Mouse (Mus musculus) lung, embryonic 14.5 days (tissue): ENCODE data around the gene Filip1. TPM values are rescaled to one million over a fixed set of nuclear protein-coding genes. Genes with fewer than 3 reads are reported as not detected.

Experiments used
- ATAC-seq: fragments of 200-750 bp; cut with Nextera tagmentation; 2 replicates; pipeline ENCODE4 v1.8.0; 2017; ENCODE audit warnings: mild to moderate bottlenecking, moderate TSS enrichment, moderate library complexity; ENCODE audit not compliant: insufficient read depth
- DNase-seq: peaks from one replicate; pipeline ENCODE4 v3.0.0-alpha.2; 2015
- H3K27ac ChIP-seq: fragments of 300-500 bp; sonication (generic); 2 replicates; pipeline ENCODE4 v1.5.1; 2014; ENCODE audit warnings: low read depth, mild to moderate bottlenecking, moderate library complexity
- H3K27me3 ChIP-seq: fragments of 300-500 bp; sonication (generic); 2 replicates; pipeline ENCODE4 v1.6.1; 2014; ENCODE audit warnings: low read length, control low read depth; ENCODE audit not compliant: insufficient read depth
- H3K36me3 ChIP-seq: fragments of 300-500 bp; sonication (generic); 2 replicates; pipeline ENCODE4 v1.6.1; 2014; ENCODE audit warnings: control low read depth; ENCODE audit not compliant: insufficient read depth
- H3K4me1 ChIP-seq: fragments of 300-500 bp; sonication (generic); 2 replicates; pipeline ENCODE4 v1.6.1; 2014; ENCODE audit warnings: antibody characterized with exemption, control low read depth; ENCODE audit not compliant: insufficient read depth
- H3K4me2 ChIP-seq: fragments of 300-500 bp; sonication (generic); 2 replicates; pipeline ENCODE4 v1.6.1; 2014; ENCODE audit warnings: mild to moderate bottlenecking
- H3K4me3 ChIP-seq: fragments of 300-500 bp; sonication (generic); 2 replicates; pipeline ENCODE4 v1.5.1; 2014; ENCODE audit warnings: low read depth, low read length
- H3K9ac ChIP-seq: fragments of 300-500 bp; sonication (generic); 2 replicates; pipeline ENCODE4 v1.6.1; 2014
- H3K9me3 ChIP-seq: fragments of 300-500 bp; sonication (generic); 2 replicates; pipeline ENCODE4 v1.6.1; 2016; ENCODE audit warnings: low read depth, low read length, control low read depth
- CTCF ChIP-seq: IDR thresholded peaks from 2 replicates; pipeline ENCODE4 v1.5.1; 2016; ENCODE audit warnings: antibody characterized with exemption, low read depth
- WGBS: fragments of 180-500 bp; shearing (Covaris S2); extraction: QIAGEN DNeasy Blood & Tissue Kit; methylation state at CpG from one replicate; pipeline ENCODE4 v1.1.7; 2014; 5-methylcytosine and 5-hydroxymethylcytosine counted together
- polyA plus RNA-seq: library from polyadenylated mRNA; unstranded; fragments of >200 nt; fragmentation: Nextera tagmentation; extraction: Ambion mirVana; gene quantifications from 2 replicates; pipeline ENCODE4 v1.2.1, GENCODE M21; 2014

Gene Filip1
- polyA plus RNA-seq, 1 experiment from 2014 or later = 12.2 TPM

DNA sequence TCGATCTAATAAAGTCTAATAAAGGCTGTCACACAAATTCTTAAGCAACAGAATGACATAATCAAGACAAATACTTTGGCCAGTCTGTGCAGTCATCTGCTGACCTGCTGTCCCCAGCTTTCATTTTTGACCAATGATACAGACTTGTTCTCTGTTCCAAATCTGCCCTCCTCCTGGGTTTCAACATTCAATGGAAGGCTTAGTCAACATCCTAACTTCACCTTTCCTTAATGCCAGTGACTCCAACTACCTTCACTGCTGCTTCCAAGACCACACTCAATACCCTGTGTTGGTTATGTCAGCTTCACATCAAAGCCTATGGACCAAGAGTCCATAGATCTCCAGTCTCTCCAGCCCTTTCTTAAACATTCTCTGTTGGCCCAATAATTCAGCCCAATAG lies 120.5 kb downstream of the Filip1 start:
- Histone ChIP-seq H3K27me3 (no peaks in the 10 kb centered on the region), H3K9me3 (no peaks in the 10 kb centered on the region), H3K4me3 (no peak overlapping the region), H3K4me1 (peaks cover 5% of the 10 kb centered on the region; the same call in 1 of the 2 replicates), H3K4me2 (no peak overlapping the region), H3K9ac (no peak overlapping the region), H3K36me3 (no peaks in the 10 kb centered on the region), H3K27ac (no peak overlapping the region)
- ATAC-seq = no peak
- DNase-seq = no peak
- 89% methylated on average over 1 of the region's 1 CpGs for WGBS
- TF ChIP-seq CTCF = no peak

- no peak overlapping the region for H3K27ac ChIP-seq
- DNase-seq (no peak), ATAC-seq (no peak)
- peaks cover 7% of the 10 kb centered on the region; the same call in 1 of the 2 replicates for H3K4me1 ChIP-seq
- H3K4me3 ChIP-seq = no peak overlapping the region
- no peak overlapping the region for H3K9ac ChIP-seq
- TF ChIP-seq CTCF = no peak
- H3K27me3 ChIP-seq = no peaks in the 10 kb centered on the region
- no peaks in the 10 kb centered on the region for H3K36me3 ChIP-seq
- H3K4me2 ChIP-seq = no peak overlapping the region
- no peaks in the 10 kb centered on the region for H3K9me3 ChIP-seq
- 61% methylated on average over 4 of the region's 4 CpGs for WGBS
These were observed 122.2 kb downstream of the Filip1 start for GRCm38 (mm10) chr9:79890488-79890887.

GRCm38 (mm10) chr9:79889132-79889531 lies 123.5 kb downstream of the Filip1 start:
- ATAC-seq = no peak
- WGBS = 86% methylated on average over 6 of the region's 6 CpGs

DNA sequence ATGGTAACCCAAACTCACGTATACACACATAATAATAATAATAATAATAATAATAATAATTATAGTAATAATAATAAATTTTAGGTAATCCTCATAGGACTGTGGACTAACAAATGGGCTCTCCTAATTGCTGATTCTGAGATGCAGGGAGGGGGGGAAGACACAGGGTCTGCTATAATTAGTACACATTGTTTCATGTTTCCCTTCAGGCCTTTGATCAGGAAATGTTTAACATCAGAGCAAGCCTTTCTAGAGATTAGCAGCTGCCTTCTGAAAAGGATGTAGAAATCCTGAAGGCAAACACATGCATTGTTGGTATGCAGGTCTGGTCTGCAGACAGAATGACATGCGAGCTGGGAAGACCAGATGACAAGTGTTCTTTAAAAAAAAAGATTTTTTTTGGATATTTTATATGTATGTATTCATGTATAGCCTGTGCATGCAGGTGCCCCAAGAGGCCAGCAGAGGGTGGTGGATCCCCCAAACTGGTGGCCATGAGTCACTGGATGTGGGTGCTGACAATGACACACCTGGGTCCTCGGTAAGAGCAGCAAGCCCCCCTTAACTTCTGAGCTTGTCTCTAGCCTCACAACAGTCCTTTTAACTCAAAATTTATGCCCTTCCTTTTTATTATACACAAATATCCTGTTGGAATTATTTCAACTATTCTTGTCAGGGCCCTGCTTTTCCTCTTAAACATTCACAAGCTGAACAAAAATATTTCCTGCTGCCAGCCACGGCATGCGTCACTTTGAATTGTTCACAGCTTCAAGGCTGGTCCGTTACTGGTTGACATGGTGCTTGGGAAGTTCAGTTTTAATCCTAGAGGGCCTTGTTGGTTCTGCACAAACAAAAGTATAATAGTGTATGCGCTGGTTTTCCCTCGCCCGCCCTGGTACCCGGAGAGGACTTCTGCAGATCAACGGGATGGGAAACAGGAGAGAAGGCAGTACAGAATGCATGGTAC lies 127.1 kb downstream of the Filip1 start:
- no peak overlapping the region for H3K4me3 ChIP-seq
- 0 out of 2 replicates have a peak, but pooled peaks cover 3% of the 10 kb centered on the region for H3K4me1 ChIP-seq
- no peaks in the 10 kb centered on the region for H3K27me3 ChIP-seq
- H3K9ac ChIP-seq = no peak overlapping the region
- peak overlapping the region; percentile 39 for H3K27ac ChIP-seq
- H3K9me3 ChIP-seq = no peaks in the 10 kb centered on the region
- 52% methylated on average over 11 of the region's 11 CpGs for WGBS
- ATAC-seq = peak; percentile 39; the same call in 1 of the 2 replicates
- DNase-seq = peak; percentile 66
- TF ChIP-seq CTCF = peak; percentile 46
- no peaks in the 10 kb centered on the region for H3K36me3 ChIP-seq
- no peak overlapping the region; the same call in 1 of the 2 replicates for H3K4me2 ChIP-seq

More at GRCm38 (mm10) chr9:79889132-79889531, 123.5 kb downstream of the Filip1 start:
- Histone ChIP-seq H3K9me3 (no peaks in the 10 kb centered on the region), H3K27me3 (no peaks in the 10 kb centered on the region), H3K4me3 (no peak overlapping the region), H3K4me2 (no peak overlapping the region), H3K27ac (no peak overlapping the region), H3K9ac (no peak overlapping the region), H3K36me3 (no peaks in the 10 kb centered on the region), H3K4me1 (0 out of 2 replicates have a peak, but pooled peaks cover 3% of the 10 kb centered on the region)
- TF ChIP-seq CTCF = peak; percentile 41; the same call in 1 of the 2 replicates
- no peak for DNase-seq

DNA sequence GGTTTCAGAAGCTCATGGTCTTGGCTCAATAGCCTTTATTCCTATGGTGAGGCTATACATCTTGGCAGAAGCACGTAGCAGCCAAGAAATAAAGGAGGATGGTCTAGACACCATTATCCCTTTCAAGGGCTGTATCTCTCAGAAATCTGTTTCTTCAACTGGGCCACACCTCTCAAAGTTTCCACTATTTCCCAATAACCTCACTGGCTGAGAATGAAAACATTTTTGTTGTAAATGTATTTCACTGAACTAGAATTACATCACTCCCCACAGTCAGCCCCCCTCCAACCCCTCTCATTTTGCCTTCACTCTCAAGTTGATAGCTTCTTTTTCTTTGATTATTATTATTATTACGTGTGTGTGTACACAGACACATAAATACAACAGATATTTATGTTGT lies 129.5 kb downstream of the Filip1 start:
- TF ChIP-seq CTCF = no peak
- Histone ChIP-seq H3K27ac (no peak overlapping the region), H3K36me3 (no peaks in the 10 kb centered on the region), H3K4me1 (0 out of 2 replicates have a peak, but pooled peaks cover 3% of the 10 kb centered on the region), H3K9me3 (no peaks in the 10 kb centered on the region), H3K4me2 (no peak overlapping the region), H3K4me3 (no peak overlapping the region), H3K9ac (no peak overlapping the region), H3K27me3 (no peaks in the 10 kb centered on the region)
- DNase-seq = no peak
- whole genome bisulfite sequencing = 72% methylated on average over 2 of the region's 2 CpGs
- ATAC-seq = no peak

GRCm38 (mm10) chr9:79880031-79880430 lies 132.6 kb downstream of the Filip1 start:
- no peak for ATAC-seq
- H3K27me3 ChIP-seq = no peaks in the 10 kb centered on the region
- no peak overlapping the region for H3K4me2 ChIP-seq
- TF ChIP-seq CTCF = no peak
- no peak overlapping the region for H3K4me3 ChIP-seq
- DNase-seq = no peak
- no peaks in the 10 kb centered on the region for H3K9me3 ChIP-seq
- H3K9ac ChIP-seq = no peak overlapping the region
- 32% methylated on average over 7 of the region's 7 CpGs for WGBS
- peaks cover 7% of the 10 kb centered on the region; the same call in 1 of the 2 replicates for H3K4me1 ChIP-seq
- no peak overlapping the region for H3K27ac ChIP-seq
- no peaks in the 10 kb centered on the region for H3K36me3 ChIP-seq

GRCm38 (mm10) chr9:79875522-79876131 lies 137.0 kb downstream of the Filip1 start:
- Histone ChIP-seq H3K9ac (no peak overlapping the region), H3K4me1 (peaks cover 14% of the 10 kb centered on the region; the same call in 1 of the 2 replicates), H3K4me2 (peak overlapping the region; percentile 51), H3K27ac (peak overlapping the region; percentile 85), H3K36me3 (no peaks in the 10 kb centered on the region), H3K27me3 (no peaks in the 10 kb centered on the region), H3K4me3 (no peak overlapping the region; the same call in 1 of the 2 replicates), H3K9me3 (no peaks in the 10 kb centered on the region)
- no peak for TF ChIP-seq CTCF
- DNase-seq (peak; percentile 95), ATAC-seq (peak; percentile 99)
- 29% methylated on average over 20 of the region's 20 CpGs for WGBS
